Mouse (Mus musculus): ENCODE results near the gene Cxcl9. TPM values are rescaled to one million over a fixed set of nuclear protein-coding genes. Genes with fewer than 3 reads are reported as not detected.
A peak's percentile ranks its signal among the peaks of the same experiment; 100 is the strongest.

The Cxcl9 gene
- polyA plus RNA-seq, 1 experiment: 7.3 TPM

GRCm38 (mm10) chr5:92278942-92279537 lies 48.8 kb downstream of the Cxcl9 start:
- no peak for DNase-seq (ENCODE audit: low spot score)

- DNase-seq (ENCODE audit: low spot score): peak; percentile 84
Measured at GRCm38 (mm10) chr5:92277437-92278394, 50.2 kb downstream of the Cxcl9 start, which contains the start of gene Naaa. Gene Naaa (minus strand): TSS chr5:92278170.

Other genes with a start within 250 kb of the Cxcl9 start
- gene G3bp2, start 244.4 kb downstream of the Cxcl9 start, polyA plus RNA-seq (2012; rRNA removed): 68.4 and 76.6 TPM in 2 replicates
- 49.4 and 53.4 TPM in 2 replicates for gene Uso1, start 190.1 kb downstream of the Cxcl9 start, polyA plus RNA-seq (2012; rRNA removed)
- gene U90926, start 112.7 kb downstream of the Cxcl9 start, polyA plus RNA-seq (2012; rRNA removed): not detected in 2 replicates
- gene Ppef2, start 71.8 kb downstream of the Cxcl9 start, polyA plus RNA-seq (2012; rRNA removed): 0.63 and 0.69 TPM in 2 replicates
- gene Naaa, start 49.9 kb downstream of the Cxcl9 start, polyA plus RNA-seq (2012; rRNA removed): 34.3 and 37.5 TPM in 2 replicates
- gene Sdad1, start 17.6 kb downstream of the Cxcl9 start, polyA plus RNA-seq (2012; rRNA removed): 12.3 and 13.6 TPM in 2 replicates
- 839 and 925 TPM in 2 replicates for gene Art3, start 3.7 kb upstream of the Cxcl9 start, polyA plus RNA-seq (2012; rRNA removed)
- 7.0 and 14.7 TPM in 2 replicates for gene Cxcl10, start 20.8 kb upstream of the Cxcl9 start, polyA plus RNA-seq (2012; rRNA removed)
- 21.1 and 25.9 TPM in 2 replicates for gene Nup54, start 107.1 kb upstream of the Cxcl9 start, polyA plus RNA-seq (2012; rRNA removed)
- 84.3 and 96.2 TPM in 2 replicates for gene Scarb2, start 178.8 kb upstream of the Cxcl9 start, polyA plus RNA-seq (2012; rRNA removed)
- 0.86 and 1.0 TPM in 2 replicates for gene Fam47e, start 227.0 kb upstream of the Cxcl9 start, polyA plus RNA-seq (2012; rRNA removed)